Mouse (Mus musculus) stomach, embryonic 15.5 days (tissue): ENCODE data around the gene Zfp36l1. TPM values are rescaled to one million over a fixed set of nuclear protein-coding genes. Genes with fewer than 3 reads are reported as not detected.
"Not testable (repeated sequence)": the region's sequence is repeated elsewhere in the genome, so short reads cannot be mapped to it uniquely, and the experiment has no call there.

Experiments used
- ATAC-seq: fragments of 200-750 bp; cut with Nextera tagmentation; 2 replicates; pipeline ENCODE4 v1.8.0; 2017; ENCODE audit warnings: low read depth, moderate number of reproducible peaks, moderate TSS enrichment; ENCODE audit not compliant: insufficient read depth, low FRiP score
- H3K27ac ChIP-seq: fragments of 300-500 bp; sonication (generic); 2 replicates; pipeline ENCODE4 v1.5.1; 2015; ENCODE audit warnings: mild to moderate bottlenecking, inconsistent platforms
- H3K27me3 ChIP-seq: fragments of 300-500 bp; sonication (generic); replicated peaks from 2 replicates; pipeline ENCODE4 v1.6.1; 2015; ENCODE audit warnings: inconsistent platforms
- H3K36me3 ChIP-seq: fragments of 300-500 bp; sonication (generic); 2 replicates; pipeline ENCODE4 v1.6.1; 2015; ENCODE audit warnings: inconsistent platforms
- H3K4me1 ChIP-seq: fragments of 300-500 bp; sonication (generic); 2 replicates; pipeline ENCODE4 v1.6.1; 2015; ENCODE audit warnings: inconsistent platforms
- H3K4me2 ChIP-seq: fragments of 300-500 bp; sonication (generic); 2 replicates; pipeline ENCODE4 v1.6.1; 2015; ENCODE audit warnings: mild to moderate bottlenecking, inconsistent platforms
- H3K4me3 ChIP-seq: fragments of 300-500 bp; sonication (generic); replicated peaks from 2 replicates; pipeline ENCODE4 v1.5.1; 2015; ENCODE audit warnings: inconsistent platforms
- H3K9ac ChIP-seq: fragments of 300-500 bp; sonication (generic); 2 replicates; pipeline ENCODE4 v1.6.1; 2015; ENCODE audit warnings: inconsistent platforms
- H3K9me3 ChIP-seq: fragments of 300-500 bp; sonication (generic); 2 replicates; pipeline ENCODE4 v1.6.1; 2016; ENCODE audit warnings: inconsistent platforms
- WGBS: fragments of 180-500 bp; shearing (Covaris S2); methylation state at CpG from one replicate; pipeline ENCODE4 v1.1.7; 2015; 5-methylcytosine and 5-hydroxymethylcytosine counted together
- polyA plus RNA-seq: library from polyadenylated mRNA; unstranded; fragments of >200 nt; fragmentation: Nextera tagmentation; extraction: Ambion mirVana; gene quantifications from 2 replicates; pipeline ENCODE4 v1.2.1, GENCODE M21; 2015

Zfp36l1 gene
- polyA plus RNA-seq, 1 experiment from 2014 or later = 146 TPM

- Histone ChIP-seq H3K27me3 (no peaks in the 10 kb centered on the region), H3K9ac (peak overlapping the region; percentile 72; the same call in 1 of the 2 replicates), H3K27ac (peak overlapping the region; percentile 99), H3K4me2 (peak overlapping the region; percentile 91), H3K4me3 (peak overlapping the region; percentile 83), H3K4me1 (peaks cover 9% of the 10 kb centered on the region), H3K36me3 (no peaks in the 10 kb centered on the region), H3K9me3 (no peaks in the 10 kb centered on the region)
- WGBS = under 1% methylated on average over 51 of the region's 51 CpGs
- ATAC-seq = 0 out of 2 replicates have a peak, but pooled peaks have one; percentile 3
Measured at GRCm38 (mm10) chr12:80114031-80114891, 1.4 kb upstream of the Zfp36l1 start.

GRCm38 (mm10) chr12:80113586-80114021, 791 bp upstream of the Zfp36l1 start:
- H3K9ac ChIP-seq = peak overlapping the region; percentile 72; the same call in 1 of the 2 replicates
- H3K27ac ChIP-seq = peak overlapping the region; percentile 99
- H3K4me1 ChIP-seq = peaks cover 9% of the 10 kb centered on the region
- peak overlapping the region; percentile 91 for H3K4me2 ChIP-seq
- 1% methylated on average over 22 of the region's 22 CpGs for WGBS
- H3K4me3 ChIP-seq = peak overlapping the region; percentile 83
- no peaks in the 10 kb centered on the region for H3K27me3 ChIP-seq
- ATAC-seq = no peak
- H3K36me3 ChIP-seq = no peaks in the 10 kb centered on the region
- no peaks in the 10 kb centered on the region for H3K9me3 ChIP-seq

GRCm38 (mm10) chr12:80112071-80112660, 647 bp downstream of the Zfp36l1 start:
- Histone ChIP-seq H3K9ac (peak overlapping the region; percentile 94), H3K4me1 (peaks cover 8% of the 10 kb centered on the region; the same call in 1 of the 2 replicates), H3K4me3 (peak overlapping the region; percentile 83), H3K9me3 (no peaks in the 10 kb centered on the region), H3K4me2 (peak overlapping the region; percentile 72; the same call in 1 of the 2 replicates), H3K36me3 (peaks cover 2% of the 10 kb centered on the region; the same call in 1 of the 2 replicates), H3K27ac (peak overlapping the region; percentile 95), H3K27me3 (no peaks in the 10 kb centered on the region)
- WGBS = under 1% methylated on average over 26 of the region's 26 CpGs
- no peak for ATAC-seq

- H3K27me3 ChIP-seq = no peaks in the 10 kb centered on the region
- H3K9me3 ChIP-seq = no peaks in the 10 kb centered on the region
- peak overlapping the region; percentile 95 for H3K27ac ChIP-seq
- peak overlapping the region; percentile 83 for H3K4me3 ChIP-seq
- H3K36me3 ChIP-seq = peaks cover 7% of the 10 kb centered on the region; the same call in 1 of the 2 replicates
- peak overlapping the region; percentile 94 for H3K9ac ChIP-seq
- peaks cover 4% of the 10 kb centered on the region; the same call in 1 of the 2 replicates for H3K4me1 ChIP-seq
- H3K4me2 ChIP-seq = peak overlapping the region; percentile 72
- WGBS = under 1% methylated on average over 29 of the region's 29 CpGs
- no peak for ATAC-seq
Measured at GRCm38 (mm10) chr12:80111131-80112070, 1.4 kb downstream of the Zfp36l1 start.

- WGBS = 4% methylated on average over 9 of the region's 9 CpGs
- Histone ChIP-seq H3K36me3 (peaks cover 7% of the 10 kb centered on the region; the same call in 1 of the 2 replicates), H3K9ac (peak overlapping the region; percentile 94), H3K9me3 (no peaks in the 10 kb centered on the region), H3K27me3 (no peaks in the 10 kb centered on the region), H3K27ac (peak overlapping the region; percentile 95), H3K4me2 (peak overlapping the region; percentile 72), H3K4me1 (peaks cover 4% of the 10 kb centered on the region; the same call in 1 of the 2 replicates), H3K4me3 (peak overlapping the region; percentile 83)
- ATAC-seq = no peak
Measured at GRCm38 (mm10) chr12:80110546-80110870, 2.3 kb downstream of the Zfp36l1 start.

GRCm38 (mm10) chr12:80109753-80110545, 2.9 kb downstream of the Zfp36l1 start:
- H3K27me3 ChIP-seq = no peaks in the 10 kb centered on the region
- peak overlapping the region; percentile 94 for H3K9ac ChIP-seq
- H3K4me2 ChIP-seq = peak overlapping the region; percentile 72
- peak overlapping the region; percentile 83 for H3K4me3 ChIP-seq
- H3K36me3 ChIP-seq = peaks cover 7% of the 10 kb centered on the region; the same call in 1 of the 2 replicates
- no peak for ATAC-seq
- 13% methylated on average over 53 of the region's 53 CpGs for WGBS
- H3K4me1 ChIP-seq = peaks cover 4% of the 10 kb centered on the region; the same call in 1 of the 2 replicates
- H3K9me3 ChIP-seq = no peaks in the 10 kb centered on the region
- H3K27ac ChIP-seq = peak overlapping the region; percentile 95

- Histone ChIP-seq H3K27ac (peak overlapping the region; percentile 95), H3K4me2 (peak overlapping the region; percentile 72), H3K4me3 (peak overlapping the region; percentile 83), H3K9ac (peak overlapping the region; percentile 94; the same call in 1 of the 2 replicates)
- H3K27me3 ChIP-seq, H3K36me3 ChIP-seq, H3K4me1 ChIP-seq, H3K9me3 ChIP-seq, ATAC-seq: not testable (repeated sequence)
- 3% methylated on average over 11 of the region's 11 CpGs for WGBS
Measured at GRCm38 (mm10) chr12:80108896-80109668, 3.7 kb downstream of the Zfp36l1 start.

- Histone ChIP-seq H3K4me2 (no peak overlapping the region), H3K9ac (no peak overlapping the region), H3K9me3 (no peaks in the 10 kb centered on the region), H3K27ac (peak overlapping the region; percentile 69), H3K4me3 (no peak overlapping the region), H3K4me1 (peaks cover 4% of the 10 kb centered on the region), H3K27me3 (no peaks in the 10 kb centered on the region), H3K36me3 (peaks cover 7% of the 10 kb centered on the region; the same call in 1 of the 2 replicates)
- no peak for ATAC-seq
- 85% methylated on average over 3 of the region's 3 CpGs for WGBS
Measured at GRCm38 (mm10) chr12:80106896-80107667, 5.7 kb downstream of the Zfp36l1 start.

GRCm38 (mm10) chr12:80106138-80106895, 6.5 kb downstream of the Zfp36l1 start:
- no peak for ATAC-seq
- peak overlapping the region; percentile 69 for H3K27ac ChIP-seq
- WGBS = 78% methylated on average over 4 of the region's 4 CpGs
- H3K4me3 ChIP-seq = no peak overlapping the region
- no peak overlapping the region for H3K4me2 ChIP-seq
- H3K9ac ChIP-seq = no peak overlapping the region
- no peaks in the 10 kb centered on the region for H3K9me3 ChIP-seq
- H3K27me3 ChIP-seq = no peaks in the 10 kb centered on the region
- H3K36me3 ChIP-seq = peaks cover 7% of the 10 kb centered on the region; the same call in 1 of the 2 replicates
- peaks cover 4% of the 10 kb centered on the region for H3K4me1 ChIP-seq
